Mouse (Mus musculus) gastrocnemius, postnatal 14 days (tissue): ENCODE results near the gene Gpa33. TPM values are rescaled to one million over a fixed set of nuclear protein-coding genes. Genes with fewer than 3 reads are reported as not detected.

Experiments used
- DNase-seq: peaks from one replicate; pipeline ENCODE4 v3.0.0; 2021; ENCODE audit warnings: mixed read lengths
- intact Hi-C: fragments of 180-260 bp; cut with DNase I; formaldehyde crosslinking; loops from one replicate; pipeline ENCODE4 v1.15.1; 2025; ENCODE audit warnings: low total_unique reads
- total RNA-seq, 2 experiments: library from RNA; stranded (reverse); gene quantifications; 2 replicates each; pipeline ENCODE4 v1.2.3; 2021

Gene Gpa33
- total RNA-seq, 2 experiments from 2014 or later, result not detected

DNA sequence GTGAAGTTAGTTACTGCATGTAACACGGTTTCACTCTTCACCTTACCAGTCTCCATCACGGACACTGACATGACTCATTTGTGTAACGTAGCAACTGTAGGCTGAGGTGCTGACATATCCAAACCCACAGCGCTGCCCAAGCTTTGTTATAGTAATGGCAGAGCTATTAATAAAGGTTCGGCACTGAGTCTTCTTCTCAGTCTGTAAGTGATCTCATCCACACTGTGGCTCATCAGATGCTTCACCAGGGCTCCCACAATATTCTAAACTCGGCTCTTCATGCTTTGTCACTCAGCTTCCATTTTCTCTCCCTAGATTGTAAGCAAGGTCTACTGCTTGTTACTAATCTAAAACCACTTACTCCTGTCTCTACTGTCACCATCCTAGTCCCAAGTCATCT, 79.3 kb downstream of the Gpa33 start:
- intact Hi-C loops, result no loop called here
- DNase-seq, result no peak

DNA sequence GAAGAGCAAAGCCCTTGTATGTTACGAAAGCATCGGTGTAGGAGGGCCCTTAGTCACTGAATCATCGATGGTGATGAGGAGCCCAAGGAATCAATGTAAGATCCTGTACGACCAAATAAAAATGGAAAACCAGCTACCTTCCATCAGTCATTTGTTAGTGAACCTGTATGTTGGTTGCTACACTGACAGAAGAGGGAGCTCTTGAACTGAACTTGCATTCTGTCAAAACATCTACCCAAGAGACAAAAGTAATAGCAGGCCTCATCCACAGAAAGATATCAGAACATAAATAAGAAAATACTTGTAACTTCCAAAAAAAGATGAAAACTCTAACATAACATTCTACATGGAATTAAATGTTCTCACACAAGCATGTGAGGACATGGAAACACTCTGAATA, 84.1 kb downstream of the Gpa33 start:
- DNase-seq, result no peak
- intact Hi-C loops, result no loop called here

Other genes starting within 250 kb of the Gpa33 start
- 1 to 10 TPM; 6.3 to 6.7 TPM for gene Pou2f1, start 127.6 kb upstream of the Gpa33 start, total RNA-seq
- 100 to 1,000 TPM in 1 of 2 experiments, 10 to 100 TPM in 1; 92.2 to 121 TPM for gene Dusp27, start 2.3 kb upstream of the Gpa33 start, total RNA-seq
- gene Mael, start 108.5 kb downstream of the Gpa33 start, total RNA-seq, result not detected
- gene Ildr2, start 123.9 kb downstream of the Gpa33 start, total RNA-seq, result 1 to 10 TPM; 2.1 to 2.5 TPM
- 1 to 10 TPM; 7.5 to 8.7 TPM for gene Tada1, start 248.9 kb downstream of the Gpa33 start, total RNA-seq